Mouse (Mus musculus): ENCODE results near the gene Gm17428.
"Not testable (repeated sequence)": the region's sequence is repeated elsewhere in the genome, so short reads cannot be mapped to it uniquely, and the experiment has no call there.

Gm17428 gene

GRCm38 (mm10) chr14:54965631-54966030 lies 11.1 kb upstream of the Gm17428 start:
- ChIA-PET CTCF (interaction anchor here in 1 of 4 experiments (0.8 kb wide), 1 partner anchor 45 kb away, joined by 3 read pairs; no protein-coding TSS in a partner anchor), POLR2A (interaction anchor here in 1 of 4 experiments (0.7 kb wide), 2 partner anchors 17 to 66 kb away, joined by 5 to 6 read pairs; no protein-coding TSS in a partner anchor)

GRCm38 (mm10) chr14:54966320-54966977 lies 10.3 kb upstream of the Gm17428 start, which contains the start of gene Myh6:
TSS of gene Myh6 (minus strand) at chr14:54966927.
- POLR2A ChIA-PET, result no interaction called here
- CTCF ChIA-PET, result interaction anchor here in 1 of 4 experiments (0.8 kb wide), 1 partner anchor 44 kb away, joined by 3 read pairs; no protein-coding TSS in a partner anchor

- POLR2A ChIA-PET, result no interaction called here
- CTCF ChIA-PET, result no interaction called here
These were observed 8.9 kb upstream of the Gm17428 start for GRCm38 (mm10) chr14:54967874-54968273.

GRCm38 (mm10) chr14:54968344-54968743 lies 8.4 kb upstream of the Gm17428 start:
- POLR2A ChIA-PET, result interaction anchor here in 1 of 4 experiments (1.0 kb wide), 1 partner anchor 15 kb away, joined by 3 read pairs; no protein-coding TSS in a partner anchor
- CTCF ChIA-PET, result no interaction called here

DNA sequence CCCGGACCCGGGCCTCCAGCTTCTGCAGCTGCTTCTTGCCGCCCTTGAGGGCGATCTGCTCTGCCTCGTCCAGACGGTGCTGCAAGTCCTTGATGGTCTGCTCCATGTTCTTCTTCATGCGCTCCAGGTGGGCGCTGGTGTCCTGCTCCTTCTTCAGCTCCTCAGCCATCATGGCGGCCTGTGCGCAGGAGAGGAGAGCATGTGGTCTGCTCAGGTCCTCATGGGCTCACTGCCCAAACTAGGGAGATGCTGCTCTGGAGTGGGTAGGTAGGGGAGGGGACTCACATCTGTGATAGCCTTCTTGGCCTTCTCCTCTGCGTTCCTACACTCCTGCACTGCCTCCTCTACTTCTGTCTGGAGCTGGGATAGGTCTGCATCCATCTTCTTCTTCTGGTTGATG lies 3.9 kb upstream of the Gm17428 start:
- CTCF ChIA-PET, result interaction anchor here in 1 of 4 experiments (0.7 to 1.9 kb wide), 3 partner anchors 29 to 42 kb away, joined by 3 to 16 read pairs (median 3); partner anchors contain the start of gene Ngdn
- POLR2A ChIA-PET, result interaction anchor here in 3 of 4 experiments (1.0 to 2.1 kb wide), 5 partner anchors 8 to 46 kb away, joined by 3 to 19 read pairs (median 8); partner anchors contain the start of gene Efs (in 1 of the 3)

DNA sequence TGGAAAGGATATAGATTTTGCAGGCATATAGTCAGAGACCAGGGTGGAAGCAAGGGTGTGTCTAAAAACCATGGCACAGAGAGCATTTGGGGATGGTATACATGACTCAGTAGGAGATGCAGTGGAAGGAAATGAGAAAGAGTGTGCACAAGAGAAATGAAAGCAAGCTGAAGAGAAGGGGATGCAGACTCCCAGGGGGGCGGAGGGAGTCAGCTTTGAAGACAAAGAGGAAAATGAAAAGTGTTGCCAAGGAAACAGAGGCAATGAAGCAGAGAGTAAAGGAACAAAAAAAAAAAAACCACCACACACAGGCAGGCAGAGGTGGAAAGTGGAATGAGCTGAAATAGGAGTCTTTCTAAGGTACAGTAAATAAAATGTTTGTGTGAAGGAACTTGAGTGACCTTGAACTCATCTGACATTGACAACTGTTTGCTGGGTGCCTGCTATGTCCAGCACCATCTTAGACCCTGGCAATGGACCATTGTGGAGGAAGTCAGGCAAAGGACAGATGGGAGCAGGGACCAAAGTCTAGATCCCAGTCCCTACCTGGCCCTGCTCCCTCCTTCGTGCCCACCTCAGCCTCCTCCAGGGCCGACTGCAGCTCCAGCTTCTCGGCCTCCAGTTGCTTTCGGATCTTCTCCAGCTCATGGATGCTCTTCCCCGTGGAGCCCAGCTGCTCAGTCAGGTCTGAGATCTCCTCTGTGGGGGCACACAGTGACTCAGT lies 2.5 kb upstream of the Gm17428 start:
- ChIA-PET POLR2A (interaction anchor here in 2 of 4 experiments (0.6 to 1.6 kb wide), 4 partner anchors 10 to 26 kb away, joined by 3 to 5 read pairs (median 4); no protein-coding TSS in a partner anchor), CTCF (interaction anchor here in 2 of 4 experiments (0.6 to 0.7 kb wide), 2 partner anchors 10 to 223 kb away, joined by 3 read pairs; no protein-coding TSS in a partner anchor)

DNA sequence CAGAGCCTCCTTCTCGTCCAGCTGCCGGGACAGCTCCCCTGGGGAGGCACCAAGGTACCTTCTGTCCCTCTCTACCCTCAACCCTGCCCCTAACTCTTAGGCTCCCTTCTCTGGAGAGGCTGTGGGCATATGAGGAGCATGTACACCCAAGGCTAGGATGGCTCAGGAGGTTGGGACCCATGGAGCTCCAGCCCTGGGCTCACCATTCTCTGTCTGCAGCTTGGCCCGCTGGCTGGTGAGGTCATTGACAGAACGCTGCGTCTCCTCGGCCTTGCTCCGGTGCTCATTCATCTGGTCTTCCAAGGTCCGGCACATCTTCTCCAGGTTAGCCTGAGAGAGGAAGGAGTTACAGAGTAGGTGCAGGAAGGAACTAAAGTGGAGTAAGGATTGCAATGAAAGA lies 1.9 kb downstream of the Gm17428 start:
- ChIA-PET POLR2A (interaction anchor here in 1 of 4 experiments (0.6 to 1.5 kb wide), 2 partner anchors 11 to 28 kb away, joined by 3 to 5 read pairs; no protein-coding TSS in a partner anchor), CTCF (interaction anchor here in 2 of 4 experiments (0.7 to 0.8 kb wide), 2 partner anchors 9 to 51 kb away, joined by 3 to 7 read pairs; no protein-coding TSS in a partner anchor)

- CTCF ChIA-PET, result interaction anchor here in 1 of 4 experiments (1.0 kb wide), 1 partner anchor 36 kb away, joined by 4 read pairs; no protein-coding TSS in a partner anchor
These were observed 5.2 kb downstream of the Gm17428 start for GRCm38 (mm10) chr14:54981934-54982333.

DNA sequence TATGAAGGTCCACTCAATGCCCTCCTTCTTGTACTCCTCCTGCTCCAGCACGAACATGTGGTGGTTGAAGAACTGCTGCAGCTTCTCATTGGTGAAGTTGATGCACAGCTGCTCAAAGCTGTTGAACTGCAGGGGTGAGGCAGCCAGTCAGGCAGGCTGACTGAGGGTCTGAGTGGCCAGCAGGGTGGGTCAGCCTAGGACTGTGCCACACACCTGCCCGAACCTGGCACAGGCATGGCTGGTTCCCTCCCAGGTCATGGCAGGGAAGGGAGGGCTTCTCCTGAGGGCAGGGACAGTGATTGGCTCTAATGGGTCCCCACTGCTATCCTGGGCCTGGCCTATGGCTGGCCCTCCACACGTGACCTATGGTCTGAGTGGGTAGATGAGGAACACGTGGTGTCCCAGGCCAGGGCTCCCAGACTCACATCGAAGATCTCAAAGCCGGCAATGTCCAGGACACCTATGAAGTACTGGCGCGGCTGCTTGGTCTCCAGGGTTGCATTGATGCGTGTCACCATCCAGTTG lies 11.7 kb downstream of the Gm17428 start:
- POLR2A ChIA-PET, result not testable (repeated sequence)
- CTCF ChIA-PET, result interaction anchor here in 2 of 4 experiments (0.6 to 1.9 kb wide), 2 partner anchors 10 to 49 kb away, joined by 5 to 7 read pairs; no protein-coding TSS in a partner anchor

More at GRCm38 (mm10) chr14:54981934-54982333, 5.2 kb downstream of the Gm17428 start:
- POLR2A ChIA-PET, result interaction anchor here in 2 of 4 experiments (0.6 to 1.7 kb wide), 2 partner anchors 29 to 33 kb away, joined by 3 to 5 read pairs; no protein-coding TSS in a partner anchor

DNA sequence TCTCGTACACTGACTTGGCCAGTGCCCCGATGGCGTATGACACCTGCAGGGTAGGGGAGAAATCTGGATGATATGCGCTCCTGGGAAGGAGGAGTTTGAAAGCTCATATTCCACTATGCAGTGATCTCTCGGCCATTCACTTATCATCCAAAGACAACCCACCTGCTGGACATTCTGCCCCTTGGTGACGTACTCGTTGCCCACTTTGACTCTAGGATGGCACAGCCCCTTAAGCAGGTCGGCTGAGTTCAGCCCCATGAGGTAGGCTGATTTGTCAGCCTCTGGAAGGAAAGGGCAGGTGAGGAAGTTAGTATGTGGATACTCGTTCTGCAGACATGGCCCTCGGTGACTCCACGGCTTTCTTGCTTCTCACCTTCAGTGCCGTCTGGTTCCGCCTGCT lies 12.1 kb downstream of the Gm17428 start:
- CTCF ChIA-PET, result no interaction called here
- POLR2A ChIA-PET, result interaction anchor here in 1 of 4 experiments (0.6 to 1.3 kb wide), 2 partner anchors 29 to 263 kb away, joined by 3 to 5 read pairs; no protein-coding TSS in a partner anchor

DNA sequence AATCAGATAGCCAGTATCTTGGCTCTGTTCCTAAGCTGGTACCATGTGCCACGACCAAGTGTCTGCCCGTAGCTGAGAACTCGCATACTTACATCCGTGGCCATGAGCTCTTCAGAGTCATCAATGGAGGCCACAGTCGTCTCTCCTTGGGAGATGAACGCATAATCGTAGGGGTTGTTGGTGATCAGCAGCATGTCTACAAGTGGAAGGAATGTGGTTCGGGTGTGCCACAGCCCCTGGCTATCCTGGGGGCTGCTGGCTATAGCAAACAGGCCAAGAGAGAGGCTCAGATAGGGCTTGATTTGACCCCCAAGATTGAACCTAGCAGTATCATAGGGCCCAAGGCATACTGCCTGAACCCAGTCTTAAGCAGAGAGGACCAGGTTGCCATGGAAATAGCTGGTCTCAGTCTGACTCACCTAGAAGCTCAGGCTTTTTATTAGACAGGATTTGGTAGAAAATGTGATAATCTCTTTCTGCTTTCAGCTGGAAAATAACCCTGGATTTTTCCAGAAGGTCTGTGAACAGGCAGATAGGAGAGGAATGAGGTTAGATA lies 13.2 kb downstream of the Gm17428 start:
- ChIA-PET CTCF (interaction anchor here in 2 of 4 experiments (0.6 to 1.0 kb wide), 2 partner anchors 21 to 126 kb away, joined by 3 to 4 read pairs; no protein-coding TSS in a partner anchor), POLR2A (interaction anchor here in 1 of 4 experiments (1.3 to 1.4 kb wide), 2 partner anchors 10 to 27 kb away, joined by 3 to 5 read pairs; no protein-coding TSS in a partner anchor)

DNA sequence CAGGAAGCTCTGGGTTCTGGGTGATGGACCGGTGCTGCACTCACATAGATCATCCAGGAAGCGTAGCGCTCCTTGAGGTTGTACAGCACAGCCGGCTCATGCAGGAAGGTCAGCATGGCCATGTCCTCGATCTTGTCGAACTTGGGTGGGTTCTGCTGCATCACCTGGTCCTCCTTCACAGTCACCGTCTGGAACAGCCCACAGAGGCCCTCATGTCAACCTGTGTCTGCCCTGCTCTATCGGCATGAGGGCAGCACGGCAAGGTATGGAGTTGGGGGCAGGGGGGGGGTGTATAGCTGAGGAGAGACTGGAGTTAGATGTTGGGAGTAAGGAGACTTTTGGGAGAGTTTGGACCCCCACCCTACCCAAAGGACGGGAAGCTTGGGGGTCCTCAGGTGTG lies 15.5 kb downstream of the Gm17428 start:
- ChIA-PET CTCF (no interaction called here), POLR2A (no interaction called here)

DNA sequence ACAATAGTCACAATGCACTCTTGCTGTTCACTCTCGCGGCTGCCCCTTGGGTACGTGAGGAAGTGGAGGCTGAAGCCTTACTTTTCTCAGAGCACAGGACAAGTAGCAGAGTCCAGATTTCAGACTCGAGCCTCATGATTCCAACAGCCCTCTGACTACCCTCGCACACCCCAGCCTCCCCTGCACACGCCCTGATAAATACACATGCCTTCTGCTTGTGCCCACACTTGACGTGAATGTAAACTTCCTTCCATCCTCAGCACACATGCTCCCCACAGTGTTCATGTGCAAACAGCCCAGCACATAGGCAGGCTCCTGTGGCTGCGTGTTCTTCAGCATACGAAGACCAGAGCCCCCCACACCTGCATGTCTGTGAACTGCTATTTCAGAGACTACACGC lies 16.9 kb downstream of the Gm17428 start:
- CTCF ChIA-PET, result no interaction called here
- POLR2A ChIA-PET, result no interaction called here

DNA sequence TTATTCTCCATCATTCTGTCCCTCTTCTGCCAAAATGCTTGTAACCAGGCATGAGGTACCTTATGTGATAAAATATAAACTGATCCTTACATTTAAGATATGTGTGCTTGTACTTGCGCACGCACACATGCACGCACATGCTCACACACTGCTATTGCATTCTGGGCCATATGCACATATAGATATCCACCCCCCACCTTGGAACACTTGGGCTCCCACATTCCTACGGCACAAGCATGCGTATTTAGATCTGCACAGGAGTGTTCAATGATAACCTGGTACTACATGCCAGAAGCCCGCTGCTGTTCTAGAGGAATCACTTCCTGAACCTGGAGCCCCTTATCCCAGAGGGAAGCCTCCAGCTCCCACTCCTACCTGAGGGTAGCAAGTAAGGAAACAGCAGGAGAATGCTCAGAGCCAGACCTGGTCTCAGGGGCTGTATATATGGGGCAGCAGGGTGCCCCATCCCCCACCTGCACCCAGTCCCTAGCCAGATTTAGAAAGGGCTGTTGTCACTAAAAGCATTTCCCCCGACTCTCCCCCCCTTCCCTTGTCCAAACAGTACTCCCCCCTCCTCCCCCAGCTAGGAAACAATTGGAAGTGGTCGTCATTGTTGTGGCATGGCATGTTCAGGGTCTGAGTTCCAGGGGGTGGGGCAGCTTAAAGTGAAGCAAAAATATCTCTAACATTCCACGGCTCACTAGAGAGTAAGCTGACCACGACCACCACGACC lies 17.6 kb downstream of the Gm17428 start, which contains the start of gene Myh7:
Myh7 (minus strand) TSS at position 491 of the 733 bp plus-strand sequence.
- CTCF ChIA-PET, result interaction anchor here in 1 of 4 experiments (1.3 kb wide), 1 partner anchor 16 kb away, joined by 3 read pairs; no protein-coding TSS in a partner anchor
- POLR2A ChIA-PET, result interaction anchor here in 2 of 4 experiments (0.6 kb wide), 2 partner anchors 101 to 219 kb away, joined by 4 to 6 read pairs; no protein-coding TSS in a partner anchor

- ChIA-PET POLR2A (interaction anchor here in 2 of 4 experiments (0.6 kb wide), 2 partner anchors 100 to 219 kb away, joined by 4 to 6 read pairs; no protein-coding TSS in a partner anchor), CTCF (interaction anchor here in 1 of 4 experiments (1.3 kb wide), 1 partner anchor 16 kb away, joined by 3 read pairs; no protein-coding TSS in a partner anchor)
These were observed 18.1 kb downstream of the Gm17428 start for GRCm38 (mm10) chr14:54994869-54995186.

DNA sequence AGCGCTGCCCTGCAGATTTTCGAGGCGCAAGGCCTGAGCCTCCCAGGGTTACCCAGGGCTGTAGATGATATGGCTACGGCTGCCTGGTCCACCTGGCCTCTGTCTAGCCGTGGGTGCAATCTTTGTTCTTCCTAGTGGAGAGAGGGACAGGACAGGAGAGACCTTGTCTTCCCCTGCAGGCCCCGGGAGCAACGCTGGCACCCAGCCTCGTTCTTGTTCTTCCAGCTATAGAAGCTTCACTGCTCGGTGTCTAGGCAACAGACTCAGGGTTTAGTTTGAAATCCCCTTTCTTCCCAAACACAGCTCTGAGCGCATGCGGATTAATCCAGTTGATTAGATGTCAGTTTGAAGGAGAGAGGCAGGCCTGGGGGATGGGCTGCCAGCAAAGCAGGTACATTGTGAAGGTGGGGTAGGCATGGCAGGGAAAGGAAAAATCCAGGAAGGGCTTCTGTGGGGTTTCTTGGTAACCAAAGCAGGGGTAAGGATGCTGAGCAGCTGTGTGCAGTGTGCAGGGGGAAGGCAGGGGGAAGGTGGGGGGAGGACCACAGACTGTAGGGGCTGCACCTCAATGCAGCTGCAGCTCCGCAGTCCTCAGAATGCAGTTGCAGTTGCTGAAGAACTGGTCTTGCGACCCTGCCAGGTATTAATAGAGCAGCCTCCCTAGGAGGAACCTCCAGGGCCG lies 18.9 kb downstream of the Gm17428 start:
- CTCF ChIA-PET, result interaction anchor here in 1 of 4 experiments (1.3 kb wide), 1 partner anchor 15 kb away, joined by 3 read pairs; no protein-coding TSS in a partner anchor
- POLR2A ChIA-PET, result interaction anchor here in 3 of 4 experiments (0.6 to 0.8 kb wide), 3 partner anchors 8 to 121 kb away, joined by 3 read pairs; no protein-coding TSS in a partner anchor

- CTCF ChIA-PET, result interaction anchor here in 1 of 4 experiments (1.0 to 1.1 kb wide), 3 partner anchors 27 to 223 kb away, joined by 3 read pairs; no protein-coding TSS in a partner anchor
- POLR2A ChIA-PET, result interaction anchor here in 2 of 4 experiments (0.5 to 1.5 kb wide), 5 partner anchors 18 to 364 kb away, joined by 3 to 4 read pairs (median 4); partner anchors contain the start of gene Ngdn (in 2 of the 2)
These were observed 20.1 kb downstream of the Gm17428 start for GRCm38 (mm10) chr14:54996793-54997192.
